Mouse (Mus musculus) hindbrain, postnatal 0 days (tissue): Measurements from ENCODE around the gene Masp2. TPM values are rescaled to one million over a fixed set of nuclear protein-coding genes. Genes with fewer than 3 reads are reported as not detected.

Experiments
- ATAC-seq: fragments of 200-750 bp; cut with Nextera tagmentation; 2 replicates; pipeline ENCODE4 v1.8.0; 2017; ENCODE audit warnings: mild to moderate bottlenecking, moderate TSS enrichment, moderate library complexity
- DNase-seq: peaks from one replicate; pipeline ENCODE4 v3.0.0-alpha.2; 2015; ENCODE audit warnings: low spot score
- H3K27ac ChIP-seq: fragments of 300-500 bp; sonication (generic); 2 replicates; pipeline ENCODE4 v1.5.1; 2014; ENCODE audit warnings: mild to moderate bottlenecking
- H3K27me3 ChIP-seq: fragments of 300-500 bp; sonication (generic); 2 replicates; pipeline ENCODE4 v1.6.1; 2014; ENCODE audit warnings: low read length, mixed read lengths; ENCODE audit not compliant: insufficient read depth
- H3K36me3 ChIP-seq: fragments of 300-500 bp; sonication (generic); 2 replicates; pipeline ENCODE4 v1.6.1; 2014; ENCODE audit warnings: low read length, mixed read lengths; ENCODE audit not compliant: insufficient read depth
- H3K4me1 ChIP-seq: fragments of 300-500 bp; sonication (generic); 2 replicates; pipeline ENCODE4 v1.6.1; 2014; ENCODE audit warnings: antibody characterized with exemption, low read length, mixed read lengths; ENCODE audit not compliant: insufficient read depth
- H3K4me2 ChIP-seq: fragments of 300-500 bp; sonication (generic); 2 replicates; pipeline ENCODE4 v1.6.1; 2014; ENCODE audit warnings: low read depth, mild to moderate bottlenecking, low read length, moderate library complexity, mixed read lengths
- H3K4me3 ChIP-seq: fragments of 300-500 bp; sonication (generic); 2 replicates; pipeline ENCODE4 v1.5.1; 2014; ENCODE audit warnings: low read length
- H3K9ac ChIP-seq: fragments of 300-500 bp; sonication (generic); replicated peaks from 2 replicates; pipeline ENCODE4 v1.6.1; 2014; ENCODE audit warnings: mild to moderate bottlenecking, low read length, moderate library complexity, mixed read lengths
- H3K9me3 ChIP-seq: fragments of 300-500 bp; sonication (generic); 2 replicates; pipeline ENCODE4 v1.6.1; 2016; ENCODE audit warnings: low read length, mixed read lengths
- CTCF ChIP-seq: IDR thresholded peaks from 2 replicates; pipeline ENCODE4 v1.5.1; 2016; ENCODE audit warnings: antibody characterized with exemption, control low read depth, low read depth
- WGBS: fragments of 180-500 bp; shearing (Covaris S2); extraction: QIAGEN DNeasy Blood & Tissue Kit; methylation state at CpG from one replicate; pipeline ENCODE4 v1.1.7; 2014; 5-methylcytosine and 5-hydroxymethylcytosine counted together
- polyA plus RNA-seq: library from polyadenylated mRNA; unstranded; fragments of >200 nt; fragmentation: Nextera tagmentation; extraction: Ambion mirVana; gene quantifications from 2 replicates; pipeline ENCODE4 v1.2.1, GENCODE M21; 2015
- total RNA-seq: library from RNA; depleted of rRNA; stranded (reverse); fragments of >200 nt; gene quantifications from 2 replicates; pipeline ENCODE4 v1.2.3, GENCODE M21; 2014; rRNA removed

The Masp2 gene
- total and polyA plus RNA-seq, 2 experiments from 2014 or later, result 0.26 to 0.49 TPM

GRCm38 (mm10) chr4:148664021-148664420, 61.7 kb downstream of the Masp2 start:
- no peak for ATAC-seq
- DNase-seq, result no peak
- Histone ChIP-seq H3K27ac (no peak overlapping the region), H3K9ac (no peak overlapping the region), H3K4me3 (no peak overlapping the region), H3K4me1 (no peaks in the 10 kb centered on the region), H3K27me3 (no peaks in the 10 kb centered on the region), H3K4me2 (no peak overlapping the region), H3K36me3 (no peaks in the 10 kb centered on the region), H3K9me3 (no peaks in the 10 kb centered on the region)
- WGBS, result 50% methylated on average over 6 of the region's 6 CpGs
- TF ChIP-seq CTCF, result no peak

Other genes with a start within 250 kb of the Masp2 start
- gene Ubiad1, start 157.8 kb upstream of the Masp2 start, total RNA-seq, result 22.2 and 25.8 TPM in 2 replicates
- 12.8 and 13.1 TPM in 2 replicates for gene Ubiad1, start 157.8 kb upstream of the Masp2 start, polyA plus RNA-seq
- gene Mtor, start 153.9 kb upstream of the Masp2 start, total RNA-seq, result 56.0 and 58.2 TPM in 2 replicates
- 29.2 and 29.9 TPM in 2 replicates for gene Mtor, start 153.9 kb upstream of the Masp2 start, polyA plus RNA-seq
- 0.21 TPM in 1 of 2 replicates, not detected in the other for gene Angptl7, start 102.1 kb upstream of the Masp2 start, total RNA-seq
- gene Angptl7, start 102.1 kb upstream of the Masp2 start, polyA plus RNA-seq, result 0.31 and 0.44 TPM in 2 replicates
- gene Exosc10, start 44.1 kb upstream of the Masp2 start, total RNA-seq, result 69.5 and 72.0 TPM in 2 replicates
- gene Exosc10, start 44.1 kb upstream of the Masp2 start, polyA plus RNA-seq, result 67.8 and 68.1 TPM in 2 replicates
- 77.6 and 83.0 TPM in 2 replicates for gene Srm, start 11.1 kb upstream of the Masp2 start, total RNA-seq
- gene Srm, start 11.1 kb upstream of the Masp2 start, polyA plus RNA-seq, result 142 and 143 TPM in 2 replicates
- gene Tardbp, start 24.5 kb downstream of the Masp2 start, total RNA-seq, result 160 and 205 TPM in 2 replicates
- gene Tardbp, start 24.5 kb downstream of the Masp2 start, polyA plus RNA-seq, result 116 and 121 TPM in 2 replicates
- not detected in 2 replicates for gene Gm572, start 40.8 kb downstream of the Masp2 start, total RNA-seq
- not detected in 2 replicates for gene Gm572, start 40.8 kb downstream of the Masp2 start, polyA plus RNA-seq
- gene Casz1, start 201.9 kb downstream of the Masp2 start, total RNA-seq, result 6.3 and 7.2 TPM in 2 replicates
- gene Casz1, start 201.9 kb downstream of the Masp2 start, polyA plus RNA-seq, result 2.3 and 3.2 TPM in 2 replicates